Mouse (Mus musculus): Measurements from ENCODE around the gene Ss18l1. TPM values are rescaled to one million over a fixed set of nuclear protein-coding genes. Genes with fewer than 3 reads are reported as not detected.

Ss18l1 gene
- polyA plus RNA-seq, 1 experiment: 7.4 TPM

DNA sequence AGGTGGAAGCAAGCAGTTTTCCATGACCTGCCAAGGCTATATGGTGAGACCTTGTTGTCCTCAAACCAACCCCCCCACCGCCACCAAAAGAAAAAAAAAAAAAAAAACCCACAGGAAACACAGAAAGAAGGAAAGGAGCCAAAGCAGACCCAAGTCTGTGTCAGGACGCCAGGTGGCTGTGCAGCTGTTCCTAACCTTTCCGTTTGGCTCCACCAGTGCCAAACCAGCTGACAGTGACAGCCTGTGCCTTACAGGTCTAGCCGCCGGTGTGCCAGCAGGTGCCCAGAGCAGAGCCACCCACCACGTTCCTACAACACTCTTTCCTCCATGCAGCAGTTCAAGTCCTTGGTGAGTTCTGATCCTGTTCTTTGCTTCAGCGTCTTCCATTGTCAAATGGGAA is 30.6 kb downstream of the Ss18l1 start:
- peaks cover 8% of the 10 kb centered on the region for H3K4me1 ChIP-seq (ENCODE audit: control insufficient read depth, insufficient read depth, low read length)
- H3K4me3 ChIP-seq (replicated peaks; ENCODE audit: extremely low read depth, low read depth, low read length): no peak overlapping the region
- no peak for DNase-seq
- WGBS: 81% methylated on average over 7 of the region's 7 CpGs
- TF ChIP-seq POLR2A (IDR thresholded peaks at IDR 0.05; ENCODE audit: borderline replicate concordance, extremely low read depth, low read depth, low read length) (no peak), CTCF (IDR thresholded peaks at IDR 0.05; ENCODE audit: insufficient read depth, low read length) (no peak)

DNA sequence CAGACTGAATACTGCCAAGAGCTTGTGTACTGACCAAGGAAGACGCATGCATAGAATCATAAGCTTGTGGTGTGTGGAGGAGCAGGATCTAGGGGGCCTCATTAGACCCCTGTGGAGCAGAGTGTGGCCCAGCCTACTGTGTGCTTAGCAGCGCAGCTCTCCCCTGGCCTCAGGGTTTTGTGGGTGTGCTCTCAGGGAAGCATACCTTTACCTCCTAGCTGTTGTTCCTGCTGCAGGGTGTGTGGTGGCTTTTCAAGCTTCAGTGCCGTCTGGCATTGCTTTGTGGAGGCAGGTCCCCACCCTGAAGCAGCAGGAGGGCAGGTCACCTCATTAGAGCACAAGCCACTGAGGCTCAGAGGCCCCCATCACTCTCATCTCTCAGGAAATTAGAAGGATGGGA is 35.3 kb downstream of the Ss18l1 start:
- no peak for TF ChIP-seq POLR2A (IDR thresholded peaks at IDR 0.05; ENCODE audit: borderline replicate concordance, extremely low read depth, low read depth, low read length)
- TF ChIP-seq CTCF (IDR thresholded peaks at IDR 0.05; ENCODE audit: insufficient read depth, low read length): no peak

DNA sequence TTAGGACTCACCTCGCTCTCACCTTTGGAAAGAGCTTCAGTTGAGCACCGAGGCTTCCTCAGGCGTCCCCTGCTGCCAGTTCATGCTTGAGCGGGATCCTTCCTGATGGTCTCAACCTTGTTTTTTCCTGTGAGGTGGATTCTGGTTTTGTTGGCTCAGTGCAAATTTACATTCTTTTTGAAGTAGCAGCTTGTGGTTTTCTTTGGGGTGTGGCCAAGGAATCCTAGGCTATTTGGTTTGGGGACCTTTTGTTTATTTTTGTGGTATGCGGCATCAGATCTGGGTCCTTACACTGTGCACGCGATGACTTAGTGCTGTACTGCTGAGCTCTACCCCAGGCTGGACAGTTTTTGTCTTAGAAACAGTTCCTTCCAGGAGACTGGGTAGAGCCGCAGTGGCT is 38.4 kb downstream of the Ss18l1 start:
- Histone ChIP-seq H3K4me3 (replicated peaks; ENCODE audit: extremely low read depth, low read depth, low read length) (no peak overlapping the region), H3K4me1 (ENCODE audit: control insufficient read depth, insufficient read depth, low read length) (no peaks in the 10 kb centered on the region)
- 68% methylated on average over 8 of the region's 8 CpGs for WGBS
- TF ChIP-seq POLR2A (IDR thresholded peaks at IDR 0.05; ENCODE audit: borderline replicate concordance, extremely low read depth, low read depth, low read length): no peak
- TF ChIP-seq CTCF (IDR thresholded peaks at IDR 0.05; ENCODE audit: insufficient read depth, low read length): no peak
- no peak for DNase-seq

More for the DNA sequence above, 35.3 kb downstream of the Ss18l1 start:
- no peak for DNase-seq
- H3K4me1 ChIP-seq (ENCODE audit: control insufficient read depth, insufficient read depth, low read length): no peaks in the 10 kb centered on the region
- WGBS: 68% methylated on average over 3 of the region's 3 CpGs
- no peak overlapping the region for H3K4me3 ChIP-seq (replicated peaks; ENCODE audit: extremely low read depth, low read depth, low read length)

DNA sequence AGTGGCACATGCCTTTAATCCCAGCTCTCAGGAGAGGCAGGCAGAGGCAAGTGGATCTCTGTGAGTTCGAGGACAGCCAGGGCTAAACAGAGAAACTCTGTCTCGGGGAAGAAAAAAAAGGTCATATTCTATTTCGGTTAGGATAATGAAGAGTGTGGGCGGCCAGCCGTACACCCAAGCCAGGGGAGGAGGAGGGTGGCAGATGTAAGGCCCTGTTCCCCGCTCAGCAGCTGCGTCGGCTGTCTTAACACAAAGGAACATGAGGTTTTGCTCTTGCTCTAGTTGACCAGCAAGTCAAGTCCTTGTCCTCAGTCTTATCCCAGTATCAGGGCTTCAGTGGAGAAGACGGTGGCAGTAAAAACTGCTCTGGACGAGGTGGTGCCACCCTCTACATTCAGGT is 40.8 kb downstream of the Ss18l1 start:
- TF ChIP-seq POLR2A (IDR thresholded peaks at IDR 0.05; ENCODE audit: borderline replicate concordance, extremely low read depth, low read depth, low read length): no peak
- TF ChIP-seq CTCF (IDR thresholded peaks at IDR 0.05; ENCODE audit: insufficient read depth, low read length): no peak
- Histone ChIP-seq H3K4me3 (replicated peaks; ENCODE audit: extremely low read depth, low read depth, low read length) (no peak overlapping the region), H3K4me1 (ENCODE audit: control insufficient read depth, insufficient read depth, low read length) (no peaks in the 10 kb centered on the region)
- WGBS: 91% methylated on average over 10 of the region's 10 CpGs
- no peak for DNase-seq

DNA sequence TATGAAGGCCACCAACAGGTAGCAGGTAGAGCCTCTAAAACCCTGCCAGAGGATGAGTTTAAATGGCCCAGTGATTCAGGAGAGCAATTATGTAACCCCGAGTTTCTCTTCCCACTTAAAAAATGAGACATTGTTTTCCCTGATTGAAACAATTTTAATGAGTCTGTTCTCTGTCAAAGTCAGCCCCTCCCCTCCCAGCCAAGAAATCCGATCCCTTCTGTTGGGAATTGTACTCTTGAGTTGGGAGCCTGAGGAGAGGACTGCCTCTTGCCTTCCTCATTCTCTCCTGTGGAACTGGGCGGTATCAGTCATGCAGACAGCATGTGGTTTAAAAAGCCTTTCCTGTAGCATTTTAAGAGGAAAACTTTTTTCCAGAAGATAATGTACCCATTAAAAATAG is 42.3 kb downstream of the Ss18l1 start:
- no peaks in the 10 kb centered on the region for H3K4me1 ChIP-seq (ENCODE audit: control insufficient read depth, insufficient read depth, low read length)
- TF ChIP-seq CTCF (IDR thresholded peaks at IDR 0.05; ENCODE audit: insufficient read depth, low read length): no peak
- no peak for TF ChIP-seq POLR2A (IDR thresholded peaks at IDR 0.05; ENCODE audit: borderline replicate concordance, extremely low read depth, low read depth, low read length)
- no peak overlapping the region for H3K4me3 ChIP-seq (replicated peaks; ENCODE audit: extremely low read depth, low read depth, low read length)
- no peak for DNase-seq
- 45% methylated on average over 3 of the region's 3 CpGs for WGBS

DNA sequence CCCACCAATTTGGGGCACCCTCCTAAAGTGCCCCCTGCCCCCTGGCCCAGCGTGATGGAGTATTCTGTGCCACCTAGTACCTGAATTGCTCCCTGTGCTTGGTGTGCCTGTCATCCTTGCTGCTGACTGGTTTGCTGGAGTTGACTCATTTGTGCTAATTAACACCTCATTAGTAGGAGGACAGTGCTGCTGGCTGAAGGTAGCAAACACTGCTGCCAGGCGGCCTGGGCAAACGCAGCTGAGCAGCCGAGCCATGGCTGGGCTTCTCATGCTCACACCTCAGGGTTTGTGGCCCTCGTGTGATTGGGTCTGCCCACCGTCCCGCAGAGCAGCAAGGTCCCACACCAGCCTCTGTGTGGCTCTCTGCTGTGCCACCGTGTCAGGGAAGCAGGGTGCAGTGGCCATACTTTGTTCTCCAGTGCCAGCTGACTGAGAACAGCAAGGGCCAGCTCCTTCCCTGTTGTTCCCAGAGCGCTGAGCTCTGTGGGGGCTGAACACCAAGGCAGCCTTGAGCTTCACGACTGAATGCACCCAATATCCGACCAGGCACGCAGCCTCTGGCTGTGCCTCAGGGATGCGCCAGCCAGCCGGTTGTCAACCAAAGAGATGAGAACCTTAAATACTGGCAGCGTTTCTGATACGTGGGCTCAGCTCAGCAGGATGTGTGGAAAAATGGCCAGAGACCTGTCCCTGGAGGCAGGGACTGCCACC is 43.8 kb downstream of the Ss18l1 start:
- no peak for DNase-seq
- WGBS: 79% methylated on average over 16 of the region's 16 CpGs
- Histone ChIP-seq H3K4me3 (replicated peaks; ENCODE audit: extremely low read depth, low read depth, low read length) (no peak overlapping the region), H3K4me1 (ENCODE audit: control insufficient read depth, insufficient read depth, low read length) (no peaks in the 10 kb centered on the region)
- TF ChIP-seq POLR2A (IDR thresholded peaks at IDR 0.05; ENCODE audit: borderline replicate concordance, extremely low read depth, low read depth, low read length) (no peak), CTCF (IDR thresholded peaks at IDR 0.05; ENCODE audit: insufficient read depth, low read length) (no peak)

DNA sequence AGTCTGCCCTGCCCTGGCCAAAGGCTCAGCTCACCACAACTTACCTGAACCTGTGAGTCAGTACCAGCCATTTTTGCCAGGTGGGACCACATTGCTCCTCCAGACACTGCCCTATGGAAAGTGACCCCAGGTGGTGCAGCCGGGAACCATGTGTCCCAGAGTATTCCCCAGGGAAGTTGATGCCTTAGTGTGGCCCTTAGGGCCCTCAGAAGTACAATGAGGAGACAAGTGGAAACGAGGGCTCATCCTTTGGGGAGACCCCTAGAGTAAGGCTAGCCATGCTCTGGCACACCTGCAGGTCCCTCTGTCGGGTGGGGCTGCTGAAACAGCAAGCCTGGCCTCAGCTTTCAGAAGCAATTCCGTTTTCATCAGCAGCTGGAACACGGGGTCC is 44.3 kb downstream of the Ss18l1 start:
- DNase-seq: no peak
- Histone ChIP-seq H3K4me1 (ENCODE audit: control insufficient read depth, insufficient read depth, low read length) (no peaks in the 10 kb centered on the region), H3K4me3 (replicated peaks; ENCODE audit: extremely low read depth, low read depth, low read length) (no peak overlapping the region)
- TF ChIP-seq POLR2A (IDR thresholded peaks at IDR 0.05; ENCODE audit: borderline replicate concordance, extremely low read depth, low read depth, low read length): no peak
- TF ChIP-seq CTCF (IDR thresholded peaks at IDR 0.05; ENCODE audit: insufficient read depth, low read length): no peak
- 80% methylated on average over 5 of the region's 5 CpGs for WGBS

DNA sequence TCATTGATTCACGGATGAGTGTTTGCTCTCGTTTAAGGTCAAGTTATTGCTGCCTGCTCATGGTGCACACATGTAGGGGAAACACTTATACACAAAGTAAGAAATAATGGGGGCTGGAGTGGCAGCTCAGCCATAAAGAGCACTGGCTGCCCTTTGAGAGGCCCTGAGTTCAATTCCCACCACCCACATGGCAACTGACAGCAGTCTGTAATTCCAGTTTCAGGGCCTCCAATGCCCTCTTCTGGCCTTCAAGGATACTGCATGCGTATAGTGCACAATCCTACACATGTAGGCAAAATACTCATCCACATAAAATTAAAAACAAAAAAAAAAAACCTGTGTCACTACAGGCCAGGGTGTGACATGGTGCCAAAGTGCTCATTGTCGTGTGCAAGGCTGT is 45.2 kb downstream of the Ss18l1 start:
- TF ChIP-seq POLR2A (IDR thresholded peaks at IDR 0.05; ENCODE audit: borderline replicate concordance, extremely low read depth, low read depth, low read length) (no peak), CTCF (IDR thresholded peaks at IDR 0.05; ENCODE audit: insufficient read depth, low read length) (no peak)
- Histone ChIP-seq H3K4me3 (replicated peaks; ENCODE audit: extremely low read depth, low read depth, low read length) (no peak overlapping the region), H3K4me1 (ENCODE audit: control insufficient read depth, insufficient read depth, low read length) (no peaks in the 10 kb centered on the region)
- 84% methylated on average over 4 of the region's 4 CpGs for WGBS
- DNase-seq: no peak

DNA sequence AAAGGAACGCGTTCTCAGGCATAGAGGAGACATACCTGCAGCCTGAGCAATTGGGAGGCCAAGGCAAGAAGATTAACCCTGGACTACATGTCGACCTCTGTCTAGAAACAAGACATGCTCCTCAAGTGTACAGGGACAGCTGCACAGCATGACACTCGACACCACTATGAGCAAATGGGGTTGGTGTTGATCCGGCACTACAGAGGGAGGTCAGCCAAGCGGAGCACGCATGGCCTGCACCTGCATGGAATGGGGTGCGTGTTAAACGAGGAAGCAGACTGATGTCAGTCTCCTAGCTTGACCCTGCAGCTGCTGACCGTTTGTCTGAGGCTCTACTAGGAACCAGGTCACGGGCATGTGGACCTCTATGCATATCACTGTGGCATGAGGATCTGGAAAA is 48.0 kb downstream of the Ss18l1 start:
- TF ChIP-seq POLR2A (IDR thresholded peaks at IDR 0.05; ENCODE audit: borderline replicate concordance, extremely low read depth, low read depth, low read length) (no peak), CTCF (IDR thresholded peaks at IDR 0.05; ENCODE audit: insufficient read depth, low read length) (no peak)
- H3K4me1 ChIP-seq (ENCODE audit: control insufficient read depth, insufficient read depth, low read length): no peaks in the 10 kb centered on the region
- no peak for DNase-seq
- H3K4me3 ChIP-seq (replicated peaks; ENCODE audit: extremely low read depth, low read depth, low read length): no peak overlapping the region
- WGBS: 60% methylated on average over 11 of the region's 11 CpGs

DNA sequence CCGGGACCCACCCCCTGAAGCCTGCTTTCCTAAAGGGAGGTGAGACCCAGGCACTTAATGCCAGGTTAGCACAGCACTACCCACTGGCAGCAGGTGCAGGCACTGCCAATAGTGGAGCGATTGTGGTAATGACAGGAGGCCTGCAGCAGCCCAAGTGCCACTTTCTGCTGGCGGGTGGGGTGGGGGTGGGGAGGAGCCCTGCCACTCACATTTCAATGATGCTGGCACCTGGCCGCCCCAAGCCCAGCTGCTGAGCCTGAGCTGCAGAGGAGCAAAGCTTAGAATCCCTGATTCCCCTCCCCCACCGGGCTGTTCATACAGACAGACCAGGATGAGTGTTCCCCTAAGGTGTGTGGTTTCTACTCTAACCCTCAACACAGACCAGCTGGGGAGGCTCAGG is 53.4 kb downstream of the Ss18l1 start:
- H3K4me1 ChIP-seq (ENCODE audit: control insufficient read depth, insufficient read depth, low read length): no peaks in the 10 kb centered on the region
- 23% methylated on average over 5 of the region's 5 CpGs for WGBS
- DNase-seq: no peak
- TF ChIP-seq POLR2A (IDR thresholded peaks at IDR 0.05; ENCODE audit: borderline replicate concordance, extremely low read depth, low read depth, low read length): no peak
- no peak for TF ChIP-seq CTCF (IDR thresholded peaks at IDR 0.05; ENCODE audit: insufficient read depth, low read length)
- no peak overlapping the region for H3K4me3 ChIP-seq (replicated peaks; ENCODE audit: extremely low read depth, low read depth, low read length)
